Mouse (Mus musculus): ENCODE measurements at regions not wholly inside any gene's neighbourhood (a gene's known extent, or its start where the extent isn't known, plus 50 kb on each side); places are given as distances from the start of the nearest gene placed in this dataset.

GRCm38 (mm10) chr15:67888548-67888947 lies 1387.8 kb upstream of the Lrrc6 start:
- TF ChIP-seq CTCF (conservative IDR thresholded peaks at IDR 0.05; ENCODE audit: insufficient read depth, insufficient read length, low read depth, low read length) (no peak), POLR2A (IDR thresholded peaks at IDR 0.05; ENCODE audit: low read depth, low read length) (no peak)
